Mouse (Mus musculus): ENCODE results near the gene Malsu1.

The Malsu1 gene

GRCm38 (mm10) chr6:49073304-49074116, at the start of gene Malsu1:
Malsu1 (plus strand) TSS chr6:49073795.
- DNase-seq (ENCODE audit: low read depth, low spot score): peak; percentile 94

- no peak for DNase-seq (ENCODE audit: low read depth, low spot score)
Observed at GRCm38 (mm10) chr6:49025290-49025689, 48.3 kb upstream of the Malsu1 start.

- no peak for DNase-seq (ENCODE audit: low read depth, low spot score)
Observed at GRCm38 (mm10) chr6:49026496-49026895, 47.1 kb upstream of the Malsu1 start.

GRCm38 (mm10) chr6:49028019-49028418, 45.6 kb upstream of the Malsu1 start:
- DNase-seq (ENCODE audit: low read depth, low spot score): no peak

GRCm38 (mm10) chr6:49028708-49029107, 44.9 kb upstream of the Malsu1 start:
- no peak for DNase-seq (ENCODE audit: low read depth, low spot score)

GRCm38 (mm10) chr6:49031230-49031629, 42.4 kb upstream of the Malsu1 start:
- no peak for DNase-seq (ENCODE audit: low read depth, low spot score)

- no peak for DNase-seq (ENCODE audit: low read depth, low spot score)
Observed at GRCm38 (mm10) chr6:49032783-49033182, 40.8 kb upstream of the Malsu1 start.

- no peak for DNase-seq (ENCODE audit: low read depth, low spot score)
Observed at GRCm38 (mm10) chr6:49036275-49037267, 37.0 kb upstream of the Malsu1 start, which contains the start of gene Gpnmb. Gpnmb (plus strand) TSS chr6:49036546.

- no peak for DNase-seq (ENCODE audit: low read depth, low spot score)
Observed at GRCm38 (mm10) chr6:49037268-49037662, 36.3 kb upstream of the Malsu1 start.

- no peak for DNase-seq (ENCODE audit: low read depth, low spot score)
Observed at GRCm38 (mm10) chr6:49039470-49040180, 34.0 kb upstream of the Malsu1 start.

- DNase-seq (ENCODE audit: low read depth, low spot score): no peak
Observed at GRCm38 (mm10) chr6:49046502-49046901, 27.1 kb upstream of the Malsu1 start.

GRCm38 (mm10) chr6:49046976-49047375, 26.6 kb upstream of the Malsu1 start:
- no peak for DNase-seq (ENCODE audit: low read depth, low spot score)

GRCm38 (mm10) chr6:49047848-49048247, 25.7 kb upstream of the Malsu1 start:
- no peak for DNase-seq (ENCODE audit: low read depth, low spot score)

GRCm38 (mm10) chr6:49048395-49048794, 25.2 kb upstream of the Malsu1 start:
- DNase-seq (ENCODE audit: low read depth, low spot score): no peak

- no peak for DNase-seq (ENCODE audit: low read depth, low spot score)
Observed at GRCm38 (mm10) chr6:49050677-49051410, 22.8 kb upstream of the Malsu1 start.

- no peak for DNase-seq (ENCODE audit: low read depth, low spot score)
Observed at GRCm38 (mm10) chr6:49052191-49052590, 21.4 kb upstream of the Malsu1 start.

GRCm38 (mm10) chr6:49055256-49055733, 18.3 kb upstream of the Malsu1 start:
- DNase-seq (ENCODE audit: low read depth, low spot score): peak; percentile 16

GRCm38 (mm10) chr6:49056009-49056408, 17.6 kb upstream of the Malsu1 start:
- no peak for DNase-seq (ENCODE audit: low read depth, low spot score)

- DNase-seq (ENCODE audit: low read depth, low spot score): peak; percentile 22
Observed at GRCm38 (mm10) chr6:49057053-49058021, 16.3 kb upstream of the Malsu1 start.

- no peak for DNase-seq (ENCODE audit: low read depth, low spot score)
Observed at GRCm38 (mm10) chr6:49068361-49068760, 5.2 kb upstream of the Malsu1 start.

Measured in telencephalon, adult 2 months (tissue).